Mouse (Mus musculus): ENCODE measurements at regions not wholly inside any gene's neighbourhood (a gene's known extent, or its start where the extent isn't known, plus 50 kb on each side); places are given as distances from the start of the nearest gene placed in this dataset.

DNA sequence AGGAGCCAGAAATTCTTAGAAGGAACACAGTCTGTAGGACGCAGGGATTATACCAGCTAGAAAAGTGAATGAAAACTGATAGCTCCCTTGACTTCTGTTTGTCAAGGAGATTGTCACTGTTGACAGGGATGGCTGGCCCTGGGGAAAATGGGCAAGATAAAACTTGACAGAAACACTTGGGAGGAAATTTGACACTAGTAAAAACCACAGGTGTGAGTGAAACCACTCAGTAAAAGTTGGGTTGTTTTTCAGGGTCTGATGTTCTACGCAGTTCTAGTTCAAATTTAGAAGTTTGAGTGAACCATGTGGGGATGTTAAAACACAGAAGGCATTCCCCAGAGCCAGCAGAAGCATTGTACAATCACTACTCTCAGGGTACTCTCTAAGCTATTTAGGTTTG, 246.6 kb upstream of the Prep start:
- no peak overlapping the region for H3K4me3 ChIP-seq (ENCODE audit: control insufficient read depth in 1 of 2, insufficient read depth in 1 of 2, low read depth in 2 of 2, low read length in 2 of 2)
- H3K27ac ChIP-seq (ENCODE audit: control insufficient read depth, low read depth, low read length), result no peak overlapping the region
- TF ChIP-seq POLR2AphosphoS5 (IDR thresholded peaks at IDR 0.05; ENCODE audit: borderline replicate concordance, low read depth, low read length), result no peak
- no peak for TF ChIP-seq GABPA (IDR thresholded peaks at IDR 0.05; ENCODE audit: low read depth, low read length)
- no peak for TF ChIP-seq KAT2A (conservative IDR thresholded peaks at IDR 0.05; ENCODE audit: low read depth, low read length)
- TF ChIP-seq NELFE (IDR thresholded peaks at IDR 0.05; ENCODE audit: low read depth, low read length), result no peak
- TF ChIP-seq RCOR1 (IDR thresholded peaks at IDR 0.05; ENCODE audit: low read depth, low read length), result no peak
- no peak for TF ChIP-seq MAFK (IDR thresholded peaks at IDR 0.05; ENCODE audit: borderline replicate concordance, low read depth, low read length)
- no peak for TF ChIP-seq CHD1 (IDR thresholded peaks at IDR 0.05; ENCODE audit: low read depth, low read length)
- no peak for TF ChIP-seq ZC3H11A (IDR thresholded peaks at IDR 0.05; ENCODE audit: low read depth, low read length)
- no peak for TF ChIP-seq JUND (IDR thresholded peaks at IDR 0.05; ENCODE audit: low read depth, low read length)
- TF ChIP-seq BHLHE40 (IDR thresholded peaks at IDR 0.05; ENCODE audit: borderline replicate concordance, low read depth, low read length), result no peak
- no peak for TF ChIP-seq MYB (IDR thresholded peaks at IDR 0.05; ENCODE audit: low read depth, low read length)
- no peak for TF ChIP-seq GATA1 (IDR thresholded peaks at IDR 0.05; ENCODE audit: low read depth, low read length)
- no peak for TF ChIP-seq RAD21 (IDR thresholded peaks at IDR 0.05; ENCODE audit: low read depth, low read length)
- TF ChIP-seq ELF1 (IDR thresholded peaks at IDR 0.05; ENCODE audit: low read depth, low read length), result no peak
- no peak for TF ChIP-seq USF2 (IDR thresholded peaks at IDR 0.05; ENCODE audit: borderline replicate concordance in 1 of 2, insufficient read depth in 1 of 2, low read depth in 1 of 2, low read length in 2 of 2)
- no peak for TF ChIP-seq ZMIZ1 (IDR thresholded peaks at IDR 0.05; ENCODE audit: low read depth, low read length)
- no peak for TF ChIP-seq TCF12 (IDR thresholded peaks at IDR 0.05; ENCODE audit: low read depth, low read length)
- TF ChIP-seq ZKSCAN1 (IDR thresholded peaks at IDR 0.05; ENCODE audit: low read depth, low read length), result no peak
- no peaks in the 10 kb centered on the region for H3K79me2 ChIP-seq (ENCODE audit: control insufficient read depth, insufficient read depth, low read length, poor library complexity)
- no peaks in the 10 kb centered on the region for H3K4me1 ChIP-seq (ENCODE audit: control insufficient read depth in 1 of 2, insufficient read depth in 2 of 2, low read length in 2 of 2)
- peaks cover 0 to 4% of the 10 kb centered on the region in 2 experiments for H3K27me3 ChIP-seq (ENCODE audit: control insufficient read depth in 1 of 2, insufficient read depth in 2 of 2, low read length in 2 of 2)
- DNase-seq (ENCODE audit: low read depth, low spot score), result no peak
- no peaks in the 10 kb centered on the region for H3K9me3 ChIP-seq (replicated peaks; ENCODE audit: insufficient read depth, low read length)
- no peak overlapping the region for H3K9ac ChIP-seq (ENCODE audit: control insufficient read depth, low read depth, low read length, poor library complexity, severe bottlenecking)
- H3K36me3 ChIP-seq (ENCODE audit: control insufficient read depth in 1 of 2, insufficient read depth in 2 of 2, low read length in 2 of 2), result no peaks in the 10 kb centered on the region

DNA sequence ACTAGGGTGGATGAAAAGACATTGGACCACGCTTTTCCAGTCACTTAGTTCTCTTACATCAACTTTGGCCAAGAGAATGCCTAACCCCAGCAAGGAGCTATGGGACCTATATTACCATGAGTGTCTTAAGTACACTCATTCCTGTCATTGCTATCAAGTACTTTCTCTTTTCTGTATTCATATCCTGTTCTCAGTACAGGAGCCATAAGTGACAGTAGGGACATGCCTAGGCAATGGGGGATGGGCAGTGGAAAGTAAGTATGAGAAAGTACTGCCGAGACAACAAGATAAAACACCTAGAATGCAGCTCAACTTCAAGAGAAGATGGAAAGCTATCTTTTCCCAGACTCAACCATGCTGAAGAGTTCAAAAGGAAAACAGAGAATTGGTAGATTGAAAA, 247.6 kb upstream of the Prep start:
- no peak for DNase-seq (ENCODE audit: low read depth, low spot score)
- no peaks in the 10 kb centered on the region for H3K79me2 ChIP-seq (ENCODE audit: control insufficient read depth, insufficient read depth, low read length, poor library complexity)
- H3K27ac ChIP-seq (ENCODE audit: control insufficient read depth, low read depth, low read length), result no peak overlapping the region
- H3K36me3 ChIP-seq (ENCODE audit: control insufficient read depth in 1 of 2, insufficient read depth in 2 of 2, low read length in 2 of 2), result no peaks in the 10 kb centered on the region
- H3K27me3 ChIP-seq (ENCODE audit: control insufficient read depth in 1 of 2, insufficient read depth in 2 of 2, low read length in 2 of 2), result peaks cover 0 to 4% of the 10 kb centered on the region in 2 experiments; a peak in 3 of 4 replicates
- no peak overlapping the region for H3K9ac ChIP-seq (ENCODE audit: control insufficient read depth, low read depth, low read length, poor library complexity, severe bottlenecking)
- no peaks in the 10 kb centered on the region for H3K9me3 ChIP-seq (replicated peaks; ENCODE audit: insufficient read depth, low read length)
- H3K4me3 ChIP-seq (ENCODE audit: control insufficient read depth in 1 of 2, insufficient read depth in 1 of 2, low read depth in 2 of 2, low read length in 2 of 2), result no peak overlapping the region
- no peaks in the 10 kb centered on the region for H3K4me1 ChIP-seq (ENCODE audit: control insufficient read depth in 1 of 2, insufficient read depth in 2 of 2, low read length in 2 of 2)
- no peak for TF ChIP-seq POLR2A (IDR thresholded peaks at IDR 0.05; ENCODE audit: control insufficient read depth in 1 of 2, insufficient read depth in 1 of 2, low read depth in 1 of 2, low read length in 2 of 2, poor library complexity in 1 of 2)
- TF ChIP-seq BHLHE40 (IDR thresholded peaks at IDR 0.05; ENCODE audit: borderline replicate concordance, low read depth, low read length), result no peak
- no peak for TF ChIP-seq EP300 (IDR thresholded peaks at IDR 0.05; ENCODE audit: low read depth in 1 of 2, low read length in 2 of 2)
- no peak for TF ChIP-seq MAZ (IDR thresholded peaks at IDR 0.05; ENCODE audit: low read depth, low read length)
- TF ChIP-seq CTCF (IDR thresholded peaks at IDR 0.05 in 2 of 3, conservative IDR thresholded peaks at IDR 0.05 in 1 of 3; ENCODE audit: control insufficient read depth in 1 of 3, insufficient read depth in 1 of 3, low read depth in 2 of 3, low read length in 3 of 3, poor library complexity in 1 of 3, severe bottlenecking in 1 of 3), result no peak
- no peak for TF ChIP-seq ELF1 (IDR thresholded peaks at IDR 0.05; ENCODE audit: low read depth, low read length)
- TF ChIP-seq MYB (IDR thresholded peaks at IDR 0.05; ENCODE audit: low read depth, low read length), result no peak
- no peak for TF ChIP-seq POLR2AphosphoS5 (IDR thresholded peaks at IDR 0.05; ENCODE audit: borderline replicate concordance, low read depth, low read length)

Data from MEL (cell line).